Mouse (Mus musculus) kidney, adult 9 months (tissue): ENCODE results near the gene Osbpl6.

Source experiments
- DNase-seq: peaks from one replicate; pipeline ENCODE4 v3.0.0; 2022

The Osbpl6 gene

GRCm38 (mm10) chr2:76406151-76406936 is at the start of gene Osbpl6:
Gene Osbpl6, plus strand, starts transcription at chr2:76406508.
- peak; percentile 72 for DNase-seq

GRCm38 (mm10) chr2:76360226-76360625 is 46.1 kb upstream of the Osbpl6 start, which contains the start of gene Cyct:
Gene Cyct, minus strand, starts transcription at chr2:76360450.
- DNase-seq, result no peak

DNA sequence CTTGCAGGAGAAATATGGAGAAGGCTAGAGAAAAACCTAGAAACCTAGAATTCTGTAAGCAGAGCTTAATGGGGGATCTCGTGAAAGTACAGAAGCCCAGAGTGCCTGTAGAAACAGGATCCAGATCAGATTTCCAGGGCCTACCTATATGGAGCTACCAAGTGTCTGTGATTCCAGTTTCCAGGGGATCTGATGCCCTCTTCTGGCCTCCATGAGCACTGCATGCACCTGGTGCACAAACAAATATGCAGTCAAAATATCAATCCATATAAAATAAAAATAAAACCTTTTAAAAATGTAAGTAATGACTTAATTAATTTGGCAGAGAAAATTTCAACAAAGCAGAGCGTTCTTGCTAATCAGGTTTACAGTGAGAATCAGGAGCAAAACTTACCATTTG is 44.2 kb upstream of the Osbpl6 start:
- peak; percentile 44 for DNase-seq

DNA sequence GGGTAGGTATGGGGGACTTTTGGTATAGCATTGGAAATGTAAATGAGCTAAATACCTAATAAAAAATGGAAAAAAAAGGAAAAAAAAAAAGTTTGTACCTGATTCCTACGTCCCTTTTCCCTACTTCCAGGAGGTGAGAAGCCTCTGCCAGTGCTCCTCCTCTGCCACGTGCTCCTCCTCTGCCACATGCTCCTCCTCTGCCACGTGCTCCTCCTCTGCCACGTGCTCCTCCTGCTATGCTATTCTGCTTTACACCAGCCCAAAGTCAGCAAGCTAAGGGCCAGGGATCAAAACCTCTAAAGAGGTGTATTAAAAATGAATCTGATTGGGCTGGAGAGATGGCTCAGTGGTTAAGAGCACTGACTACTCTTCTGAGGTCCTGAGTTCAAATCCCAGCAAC is 40.5 kb upstream of the Osbpl6 start:
- DNase-seq, result no peak

- peak; percentile 88 for DNase-seq
Measured at GRCm38 (mm10) chr2:76367188-76367922, 39.0 kb upstream of the Osbpl6 start.

GRCm38 (mm10) chr2:76368861-76369660 is 37.2 kb upstream of the Osbpl6 start:
- DNase-seq, result no peak

DNA sequence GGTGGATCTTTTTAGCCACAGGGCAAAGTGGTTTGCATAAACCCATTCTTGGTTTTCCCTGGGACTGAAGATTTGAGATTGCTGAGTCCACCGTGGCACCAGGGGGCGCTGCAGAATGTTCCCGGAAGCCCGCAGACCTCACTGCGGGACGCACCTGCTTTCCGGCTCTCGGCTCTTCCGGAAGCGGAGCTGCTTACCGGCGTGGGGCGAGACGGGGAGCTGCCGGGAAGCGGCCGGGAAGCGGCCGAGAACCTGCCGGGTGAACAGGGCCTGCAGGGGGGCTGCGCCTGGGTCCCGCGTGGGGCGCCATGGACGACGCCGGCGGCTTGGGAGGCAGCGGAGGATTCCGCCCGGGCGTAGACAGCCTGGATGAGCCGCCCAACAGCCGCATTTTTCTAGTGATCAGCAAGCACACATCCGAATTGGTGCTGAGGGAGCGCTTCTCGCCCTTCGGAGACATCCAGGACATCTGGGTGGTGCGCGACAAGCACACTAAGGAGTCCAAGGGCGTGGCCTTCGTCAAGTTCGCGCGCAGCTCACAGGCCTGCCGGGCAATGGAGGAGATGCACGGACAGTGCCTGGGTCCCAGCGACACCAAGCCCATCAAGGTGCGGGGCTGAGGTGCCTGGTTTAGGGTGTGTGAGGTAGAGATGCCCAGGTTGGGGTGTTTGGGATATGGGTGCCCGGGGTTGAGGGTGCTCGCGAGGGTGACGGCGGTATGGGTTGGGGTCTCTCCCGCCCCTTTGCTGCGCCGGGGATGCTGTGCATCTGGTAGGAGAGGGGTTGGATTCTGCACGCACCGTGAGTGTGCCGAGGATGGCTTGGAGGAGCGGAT is 36.3 kb upstream of the Osbpl6 start, which contains the start of gene Rbm45:
Gene Rbm45 (plus strand): TSS at position 164 of the 835 bp plus-strand sequence.
- peak; percentile 87 for DNase-seq

- DNase-seq, result no peak
Measured at GRCm38 (mm10) chr2:76370656-76370922, 35.7 kb upstream of the Osbpl6 start.

GRCm38 (mm10) chr2:76372244-76372643 is 34.1 kb upstream of the Osbpl6 start:
- no peak for DNase-seq

GRCm38 (mm10) chr2:76374544-76375206 is 31.6 kb upstream of the Osbpl6 start:
- no peak for DNase-seq

DNA sequence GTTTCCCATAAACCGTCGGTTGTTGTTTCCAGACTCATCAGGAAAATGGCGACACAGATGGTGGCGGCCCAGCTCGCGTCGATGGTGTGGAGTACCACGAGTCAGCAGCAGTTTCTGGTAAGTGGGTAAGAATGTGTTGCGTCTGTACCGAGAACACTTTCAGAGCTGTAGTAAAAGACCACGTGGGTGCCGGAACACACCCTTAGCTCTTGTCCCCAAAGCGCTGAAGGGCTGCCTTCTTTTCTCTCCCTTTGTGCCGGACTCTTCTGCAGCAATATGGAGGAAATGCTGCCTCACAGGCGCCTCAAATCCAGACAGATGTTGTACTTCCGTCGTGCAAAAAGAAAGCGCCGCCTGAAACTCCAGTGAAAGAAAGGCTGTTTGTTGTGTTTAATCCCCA is 27.7 kb upstream of the Osbpl6 start:
- DNase-seq, result no peak

GRCm38 (mm10) chr2:76386531-76386930 is 19.8 kb upstream of the Osbpl6 start:
- DNase-seq, result no peak

- DNase-seq, result no peak
Measured at GRCm38 (mm10) chr2:76400178-76400577, 6.1 kb upstream of the Osbpl6 start.

- peak; percentile 16 for DNase-seq
Measured at GRCm38 (mm10) chr2:76405596-76406150, 635 bp upstream of the Osbpl6 start.

- DNase-seq, result peak; percentile 66
Measured at GRCm38 (mm10) chr2:76406937-76407441, 681 bp downstream of the Osbpl6 start.

DNA sequence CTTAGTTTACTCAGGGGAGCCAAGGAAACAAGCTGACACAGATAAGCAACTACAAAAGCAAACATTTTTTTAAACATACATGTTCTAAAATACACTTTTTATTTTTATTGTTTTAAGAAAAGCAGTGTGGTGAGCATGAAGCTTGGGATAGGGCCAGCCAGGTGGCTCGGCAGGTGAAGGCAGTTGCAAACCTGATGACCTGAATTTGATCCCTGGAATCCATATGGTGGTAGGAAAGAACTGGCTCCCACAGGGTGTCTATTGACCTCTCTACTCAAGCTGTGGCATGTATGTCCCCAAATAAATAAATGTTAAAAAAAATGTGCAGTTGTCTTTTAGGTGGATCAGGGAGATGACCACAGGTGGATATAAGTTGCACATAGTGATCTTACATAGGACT is 3.2 kb downstream of the Osbpl6 start:
- no peak for DNase-seq

DNA sequence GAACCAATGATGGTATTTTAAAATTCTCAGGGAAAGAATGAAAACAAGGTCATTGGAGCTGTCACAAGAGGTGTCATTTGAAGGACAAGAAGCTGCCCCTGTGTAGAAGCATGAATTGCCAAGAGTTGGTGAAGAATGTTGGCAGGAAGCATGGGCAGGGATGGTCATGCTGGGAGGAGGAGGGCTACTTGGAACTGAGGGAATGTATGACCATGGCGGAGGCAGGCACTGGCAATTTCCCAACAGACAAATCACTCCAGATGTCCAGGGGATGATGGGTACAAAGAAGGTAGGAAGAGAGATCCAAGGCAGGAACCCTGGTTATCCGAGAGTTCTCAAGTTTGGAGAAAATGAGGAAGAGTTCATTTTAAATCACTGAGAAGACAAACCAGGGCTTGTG is 3.7 kb downstream of the Osbpl6 start:
- DNase-seq, result no peak

- no peak for DNase-seq
Measured at GRCm38 (mm10) chr2:76412924-76413323, 6.6 kb downstream of the Osbpl6 start.

DNA sequence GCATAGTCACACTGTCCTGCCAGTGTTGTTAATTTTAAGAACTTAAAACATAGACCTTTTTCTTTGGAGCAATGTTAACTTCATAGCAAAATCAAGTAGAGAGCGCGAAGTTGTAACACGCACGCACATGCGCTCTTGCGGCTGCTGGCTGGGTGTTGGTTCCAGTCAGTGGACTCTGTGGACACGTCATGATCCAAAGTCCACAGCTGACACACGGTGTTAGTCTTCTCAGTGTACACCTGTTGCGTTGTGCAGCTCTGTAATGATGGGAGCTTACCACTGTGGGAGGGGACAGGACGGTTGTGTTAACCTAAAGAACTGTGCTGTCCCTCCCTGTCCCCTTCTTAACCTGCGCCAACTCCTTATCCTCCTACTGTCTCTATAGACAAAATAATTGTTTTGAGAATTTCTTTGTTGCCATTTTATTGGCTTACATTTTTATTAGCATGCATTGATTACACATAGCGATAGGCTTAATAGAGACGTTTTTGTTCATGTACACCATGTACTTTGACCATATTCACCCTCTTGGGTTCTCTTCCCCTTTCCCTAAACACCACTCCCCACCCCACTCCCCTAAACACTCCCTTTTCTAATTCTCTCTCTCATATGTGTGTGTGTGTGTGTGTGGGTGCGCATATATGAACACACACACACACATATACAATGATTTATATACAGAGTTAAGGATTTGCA is 11.3 kb downstream of the Osbpl6 start:
- peak; percentile 73 for DNase-seq

DNA sequence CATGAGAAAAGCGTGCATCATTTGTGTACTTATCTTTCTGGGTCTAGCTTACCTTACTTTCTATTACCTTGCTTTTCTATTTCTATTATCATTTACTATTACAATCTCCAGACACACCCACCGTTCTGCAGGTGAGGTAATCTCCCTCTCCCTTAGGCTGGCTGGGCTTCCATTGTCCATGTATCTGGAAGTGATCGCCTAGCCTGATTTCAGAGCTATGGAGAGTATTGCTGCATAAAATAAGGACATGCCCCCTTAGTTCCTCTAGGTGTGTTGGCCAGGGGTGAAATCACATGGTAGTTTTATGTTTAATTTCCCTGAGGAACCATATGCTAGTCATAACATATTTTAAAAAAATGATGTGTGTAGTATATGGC is 11.8 kb downstream of the Osbpl6 start:
- no peak for DNase-seq

GRCm38 (mm10) chr2:76421411-76421924 is 15.2 kb downstream of the Osbpl6 start:
- DNase-seq, result no peak
